Mouse (Mus musculus): ENCODE measurements around the gene Rad9b. TPM values are rescaled to one million over a fixed set of nuclear protein-coding genes. Genes with fewer than 3 reads are reported as not detected.

The Rad9b gene
- total and polyA plus RNA-seq, 3 experiments = 9.0 to 10.4 (median 10.3) TPM

DNA sequence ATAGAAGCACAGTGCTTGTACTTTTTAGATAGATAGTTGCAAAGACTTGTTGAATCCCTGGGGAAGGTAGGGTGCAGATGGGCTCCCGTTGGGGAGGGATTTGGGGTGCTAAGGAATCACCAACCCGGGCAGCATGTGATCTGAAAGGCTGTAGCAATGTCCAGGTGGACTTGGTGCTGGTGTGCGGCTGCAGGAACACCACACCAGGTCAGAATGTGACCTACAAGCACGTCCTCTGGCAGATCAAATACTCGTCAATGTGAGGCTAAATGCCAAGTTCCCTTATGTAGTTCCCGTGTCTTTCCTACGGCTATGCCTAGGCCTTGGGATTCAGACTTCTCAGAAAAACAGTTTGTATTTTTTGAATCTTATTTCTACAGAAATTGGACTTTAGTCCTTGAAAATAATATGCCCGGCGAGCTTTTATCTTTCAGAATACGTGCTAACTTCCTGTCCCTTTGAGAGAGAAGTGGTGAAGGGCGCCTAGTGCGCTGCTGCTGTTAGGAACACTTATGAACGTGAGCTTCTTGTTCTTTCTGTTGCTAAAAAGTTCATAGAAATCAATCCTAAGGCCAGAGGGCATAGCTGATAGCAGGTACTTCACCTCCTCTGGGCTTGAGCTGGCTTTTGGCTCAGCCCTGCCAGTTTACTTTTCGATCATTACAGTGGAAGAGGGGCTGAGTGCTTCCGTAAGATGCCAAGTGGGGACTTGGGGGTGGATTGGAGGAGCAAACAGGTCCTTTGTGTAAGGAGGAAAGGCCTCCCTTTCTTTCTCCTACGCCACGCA is 62.3 kb downstream of the Rad9b start:
- H3K79me2 ChIP-seq (replicated peaks; ENCODE audit: control insufficient read depth, extremely low read depth, insufficient read depth, poor library complexity, severe bottlenecking) = peaks cover 80% of the 10 kb centered on the region
- H3K27me3 ChIP-seq (replicated peaks) = no peaks in the 10 kb centered on the region
- dilution Hi-C loops (cut with MboI; ENCODE audit: extremely low pct_ligation_motif_present, extremely low pct_unique_long_range_greater_than_20kb, low sequenced_read_pairs) (no loop called here), in situ Hi-C loops (cut with MboI; ENCODE audit: low pct_ligation_motif_present, low pct_unique_long_range_greater_than_20kb, low sequenced_read_pairs) (no loop called here)
- no peak overlapping the region for H3K9ac ChIP-seq (ENCODE audit: insufficient read depth, low read depth)
- H3K27ac ChIP-seq (ENCODE audit: insufficient read depth, low read depth) = no peak overlapping the region
- TF ChIP-seq CHD2 (IDR thresholded peaks at IDR 0.05; ENCODE audit: low read length) (no peak), TBP (conservative IDR thresholded peaks at IDR 0.05; ENCODE audit: low read depth, low read length) (no peak), ELF1 (IDR thresholded peaks at IDR 0.05; ENCODE audit: low read depth, low read length) (no peak), NELFE (IDR thresholded peaks at IDR 0.05; ENCODE audit: low read depth, low read length) (no peak), GABPA (IDR thresholded peaks at IDR 0.05; ENCODE audit: insufficient replicate concordance, low read depth, low read length) (no peak), MYC (IDR thresholded peaks at IDR 0.05; ENCODE audit: low read depth, low read length) (no peak), UBTF (IDR thresholded peaks at IDR 0.05; ENCODE audit: low read depth, low read length) (no peak), ETS1 (conservative IDR thresholded peaks at IDR 0.05; ENCODE audit: low read depth, low read length) (no peak), USF1 (IDR thresholded peaks at IDR 0.05; ENCODE audit: low read depth, low read length) (no peak), IRF4 (IDR thresholded peaks at IDR 0.05; ENCODE audit: low read depth, low read length) (no peak), SMC3 (IDR thresholded peaks at IDR 0.05; ENCODE audit: low read depth, low read length) (no peak), PAX5 (IDR thresholded peaks at IDR 0.05; ENCODE audit: low read length) (no peak), RCOR1 (conservative IDR thresholded peaks at IDR 0.05; ENCODE audit: low read depth, low read length) (no peak)
- no peak for DNase-seq (ENCODE audit: extremely low read depth)
- H3K4me1 ChIP-seq (ENCODE audit: control insufficient read depth in 1 of 2, insufficient read depth in 2 of 2) = peaks cover 27 to 74% of the 10 kb centered on the region in 2 experiments
- H3K4me2 ChIP-seq (ENCODE audit: insufficient read depth, low read depth, poor library complexity, severe bottlenecking) = no peak overlapping the region
- no peak overlapping the region for H3K4me3 ChIP-seq (replicated peaks in 1 of 3; ENCODE audit: low read depth in 2 of 3, low read length in 2 of 3, poor library complexity in 1 of 3)
- H3K36me3 ChIP-seq (replicated peaks in 1 of 2; ENCODE audit: control insufficient read depth in 1 of 2, insufficient read depth in 1 of 2, low read length in 1 of 2) = peaks cover 13 to 82% of the 10 kb centered on the region in 2 experiments
- no peaks in the 10 kb centered on the region for H3K9me3 ChIP-seq (replicated peaks; ENCODE audit: low read length)

GRCm38 (mm10) chr5:122291149-122291548 is 62.9 kb downstream of the Rad9b start:
- Histone ChIP-seq H3K4me3 (replicated peaks in 1 of 3; ENCODE audit: low read depth in 2 of 3, low read length in 2 of 3, poor library complexity in 1 of 3) (no peak overlapping the region), H3K36me3 (replicated peaks in 1 of 2; ENCODE audit: control insufficient read depth in 1 of 2, insufficient read depth in 1 of 2, low read length in 1 of 2) (peaks cover 10 to 79% of the 10 kb centered on the region in 2 experiments), H3K4me2 (ENCODE audit: insufficient read depth, low read depth, poor library complexity, severe bottlenecking) (no peak overlapping the region), H3K27me3 (replicated peaks) (no peaks in the 10 kb centered on the region), H3K9ac (ENCODE audit: insufficient read depth, low read depth) (no peak overlapping the region), H3K9me3 (replicated peaks; ENCODE audit: low read length) (no peaks in the 10 kb centered on the region), H3K27ac (ENCODE audit: insufficient read depth, low read depth) (no peak overlapping the region), H3K4me1 (ENCODE audit: control insufficient read depth in 1 of 2, insufficient read depth in 2 of 2) (peaks cover 27 to 80% of the 10 kb centered on the region in 2 experiments), H3K79me2 (replicated peaks; ENCODE audit: control insufficient read depth, extremely low read depth, insufficient read depth, poor library complexity, severe bottlenecking) (peaks cover 82% of the 10 kb centered on the region)
- DNase-seq (ENCODE audit: extremely low read depth) = no peak
- in situ Hi-C loops (cut with MboI; ENCODE audit: low pct_ligation_motif_present, low pct_unique_long_range_greater_than_20kb, low sequenced_read_pairs) (no loop called here), dilution Hi-C loops (cut with MboI; ENCODE audit: extremely low pct_ligation_motif_present, extremely low pct_unique_long_range_greater_than_20kb, low sequenced_read_pairs) (no loop called here)
- TF ChIP-seq E2F4 (IDR thresholded peaks at IDR 0.05; ENCODE audit: insufficient replicate concordance, low read depth, low read length) (no peak), KAT2A (IDR thresholded peaks at IDR 0.05; ENCODE audit: insufficient replicate concordance, low read length) (no peak), SMC3 (IDR thresholded peaks at IDR 0.05; ENCODE audit: low read depth, low read length) (no peak), CHD1 (IDR thresholded peaks at IDR 0.05; ENCODE audit: low read depth, low read length) (no peak), CTCF (conservative IDR thresholded peaks at IDR 0.05 in 1 of 2, IDR thresholded peaks at IDR 0.05 in 1 of 2; ENCODE audit: low read depth in 2 of 2, low read length in 2 of 2) (no peak), TCF12 (IDR thresholded peaks at IDR 0.05; ENCODE audit: low read depth, low read length) (no peak), MYC (IDR thresholded peaks at IDR 0.05; ENCODE audit: low read depth, low read length) (no peak), ZC3H11A (IDR thresholded peaks at IDR 0.05; ENCODE audit: low read depth, low read length) (no peak)
